Mouse (Mus musculus): ENCODE data around the gene Brap. TPM values are rescaled to one million over a fixed set of nuclear protein-coding genes. Genes with fewer than 3 reads are reported as not detected.

Gene Brap
- polyA plus RNA-seq, 1 experiment: 31.9 TPM

GRCm38 (mm10) chr5:121724678-121725077 lies 64.3 kb downstream of the Brap start:
- no peak for TF ChIP-seq POLR2A (IDR thresholded peaks at IDR 0.05; ENCODE audit: insufficient read depth, low read length)
- TF ChIP-seq CTCF (IDR thresholded peaks at IDR 0.05; ENCODE audit: low read depth, low read length): no peak
- TF ChIP-seq EP300 (IDR thresholded peaks at IDR 0.05; ENCODE audit: insufficient read depth, low read depth, low read length): no peak
- no peak overlapping the region for H3K4me3 ChIP-seq (ENCODE audit: low read depth, low read length)
- H3K9me3 ChIP-seq (replicated peaks; ENCODE audit: control insufficient read depth, insufficient read depth, low read length, poor library complexity, severe bottlenecking): no peaks in the 10 kb centered on the region
- H3K36me3 ChIP-seq (ENCODE audit: control insufficient read depth, insufficient read depth, low read length, poor library complexity, severe bottlenecking): peaks cover 10% of the 10 kb centered on the region
- H3K4me1 ChIP-seq (ENCODE audit: control insufficient read depth, insufficient read depth, low read length): no peaks in the 10 kb centered on the region
- H3K27me3 ChIP-seq (ENCODE audit: control insufficient read depth, insufficient read depth, low read length, poor library complexity, severe bottlenecking): no peaks in the 10 kb centered on the region
- no peak overlapping the region for H3K27ac ChIP-seq (ENCODE audit: insufficient read depth, low read length)
- no peak overlapping the region for H3K9ac ChIP-seq (ENCODE audit: low read depth, poor library complexity, severe bottlenecking)

- no peaks in the 10 kb centered on the region for H3K9me3 ChIP-seq (replicated peaks; ENCODE audit: control insufficient read depth, insufficient read depth, low read length, poor library complexity, severe bottlenecking)
- TF ChIP-seq POLR2A (IDR thresholded peaks at IDR 0.05; ENCODE audit: insufficient read depth, low read length) (no peak), CTCF (IDR thresholded peaks at IDR 0.05; ENCODE audit: low read depth, low read length) (no peak), EP300 (IDR thresholded peaks at IDR 0.05; ENCODE audit: insufficient read depth, low read depth, low read length) (no peak)
- no peak overlapping the region for H3K9ac ChIP-seq (ENCODE audit: low read depth, poor library complexity, severe bottlenecking)
- no peak overlapping the region for H3K4me3 ChIP-seq (ENCODE audit: low read depth, low read length)
- H3K36me3 ChIP-seq (ENCODE audit: control insufficient read depth, insufficient read depth, low read length, poor library complexity, severe bottlenecking): peaks cover 10% of the 10 kb centered on the region
- no peaks in the 10 kb centered on the region for H3K4me1 ChIP-seq (ENCODE audit: control insufficient read depth, insufficient read depth, low read length)
- H3K27ac ChIP-seq (ENCODE audit: insufficient read depth, low read length): no peak overlapping the region
- no peaks in the 10 kb centered on the region for H3K27me3 ChIP-seq (ENCODE audit: control insufficient read depth, insufficient read depth, low read length, poor library complexity, severe bottlenecking)
Measured at GRCm38 (mm10) chr5:121730057-121730456, 69.7 kb downstream of the Brap start.

GRCm38 (mm10) chr5:121736641-121737040 lies 76.3 kb downstream of the Brap start:
- Histone ChIP-seq H3K27me3 (ENCODE audit: control insufficient read depth, insufficient read depth, low read length, poor library complexity, severe bottlenecking) (no peaks in the 10 kb centered on the region), H3K27ac (ENCODE audit: insufficient read depth, low read length) (no peak overlapping the region), H3K9ac (ENCODE audit: low read depth, poor library complexity, severe bottlenecking) (no peak overlapping the region), H3K36me3 (ENCODE audit: control insufficient read depth, insufficient read depth, low read length, poor library complexity, severe bottlenecking) (no peaks in the 10 kb centered on the region), H3K9me3 (replicated peaks; ENCODE audit: control insufficient read depth, insufficient read depth, low read length, poor library complexity, severe bottlenecking) (no peaks in the 10 kb centered on the region), H3K4me1 (ENCODE audit: control insufficient read depth, insufficient read depth, low read length) (no peaks in the 10 kb centered on the region), H3K4me3 (ENCODE audit: low read depth, low read length) (no peak overlapping the region)
- TF ChIP-seq POLR2A (IDR thresholded peaks at IDR 0.05; ENCODE audit: insufficient read depth, low read length): no peak
- TF ChIP-seq EP300 (IDR thresholded peaks at IDR 0.05; ENCODE audit: insufficient read depth, low read depth, low read length): no peak
- no peak for TF ChIP-seq CTCF (IDR thresholded peaks at IDR 0.05; ENCODE audit: low read depth, low read length)

Other genes starting within 250 kb of the Brap start
- 3.8 and 7.8 TPM in 2 replicates for gene Tmem116, start 208.7 kb upstream of the Brap start, polyA plus RNA-seq (2011; ENCODE audit: insufficient read depth, insufficient read length, low read depth, missing spikeins)
- gene Erp29, start 208.1 kb upstream of the Brap start, polyA plus RNA-seq (2011; ENCODE audit: insufficient read depth, insufficient read length, low read depth, missing spikeins): 79.2 and 83.7 TPM in 2 replicates
- gene Adam1b, start 157.1 kb upstream of the Brap start, polyA plus RNA-seq (2011; ENCODE audit: insufficient read depth, insufficient read length, low read depth, missing spikeins): not detected in 2 replicates
- gene Adam1a, start 115.1 kb upstream of the Brap start, polyA plus RNA-seq (2011; ENCODE audit: insufficient read depth, insufficient read length, low read depth, missing spikeins): 2.3 TPM in 2 replicates
- gene Gm42878, start 115.1 kb upstream of the Brap start, polyA plus RNA-seq (2011; ENCODE audit: insufficient read depth, insufficient read length, low read depth, missing spikeins): not detected in 2 replicates
- 74.4 and 75.2 TPM in 2 replicates for gene Mapkapk5, start 114.7 kb upstream of the Brap start, polyA plus RNA-seq (2011; ENCODE audit: insufficient read depth, insufficient read length, low read depth, missing spikeins)
- 160 and 180 TPM in 2 replicates for gene Aldh2, start 66.7 kb upstream of the Brap start, polyA plus RNA-seq (2011; ENCODE audit: insufficient read depth, insufficient read length, low read depth, missing spikeins)
- 5.8 and 6.3 TPM in 2 replicates for gene Acad12, start 41.6 kb upstream of the Brap start, polyA plus RNA-seq (2011; ENCODE audit: insufficient read depth, insufficient read length, low read depth, missing spikeins)
- gene Acad10, start within 50 bp of the Brap start, polyA plus RNA-seq (2011; ENCODE audit: insufficient read depth, insufficient read length, low read depth, missing spikeins): 5.8 and 9.0 TPM in 2 replicates
- gene Atxn2, start 50.8 kb downstream of the Brap start, polyA plus RNA-seq (2011; ENCODE audit: insufficient read depth, insufficient read length, low read depth, missing spikeins): 269 and 284 TPM in 2 replicates
- 8.0 and 8.5 TPM in 2 replicates for gene Sh2b3, start 177.1 kb downstream of the Brap start, polyA plus RNA-seq (2011; ENCODE audit: insufficient read depth, insufficient read length, low read depth, missing spikeins)
- gene Pheta1, start 188.4 kb downstream of the Brap start, polyA plus RNA-seq (2011; ENCODE audit: insufficient read depth, insufficient read length, low read depth, missing spikeins): 5.8 TPM in 2 replicates